Mouse (Mus musculus) CH12F3 (cell line): ENCODE measurements around the gene Dsp.

Source experiments
- in situ Hi-C: fragments of 300-500 bp; cut with MboI; formaldehyde crosslinking; loops from 2 replicates; pipeline ENCODE4 v1.14.3; 2020; ENCODE audit warnings: low sequenced_read_pairs

Dsp gene

GRCm38 (mm10) chr13:38151069-38151588, at the start of gene Dsp:
Gene Dsp, plus strand, starts transcription at chr13:38151294.
- in situ Hi-C loops: no loop called here

- in situ Hi-C loops: no loop called here
These were observed 47.7 kb upstream of the Dsp start for GRCm38 (mm10) chr13:38103406-38103805.

DNA sequence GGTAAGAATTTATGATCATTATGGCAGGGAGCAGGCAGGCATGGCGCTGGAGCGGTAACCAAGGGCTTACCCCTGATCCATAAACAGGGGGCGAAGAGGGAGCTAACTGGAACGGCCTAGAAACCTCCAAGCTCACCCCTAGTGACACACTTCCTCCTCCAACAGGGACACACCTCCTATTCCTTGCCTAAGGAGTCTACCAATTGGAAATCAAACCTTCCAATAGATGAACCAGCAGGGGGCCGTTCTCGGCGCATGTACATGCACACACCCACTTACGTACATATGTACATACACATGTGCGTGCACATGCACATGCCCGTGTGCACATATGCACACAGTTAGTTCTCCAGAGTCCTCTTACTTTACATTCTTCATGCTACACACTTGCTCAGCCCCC, 46.6 kb upstream of the Dsp start:
- in situ Hi-C loops: no loop called here

GRCm38 (mm10) chr13:38109081-38109480, 42.0 kb upstream of the Dsp start:
- in situ Hi-C loops: no loop called here

- in situ Hi-C loops: no loop called here
These were observed 28.8 kb upstream of the Dsp start for GRCm38 (mm10) chr13:38122321-38122720.

DNA sequence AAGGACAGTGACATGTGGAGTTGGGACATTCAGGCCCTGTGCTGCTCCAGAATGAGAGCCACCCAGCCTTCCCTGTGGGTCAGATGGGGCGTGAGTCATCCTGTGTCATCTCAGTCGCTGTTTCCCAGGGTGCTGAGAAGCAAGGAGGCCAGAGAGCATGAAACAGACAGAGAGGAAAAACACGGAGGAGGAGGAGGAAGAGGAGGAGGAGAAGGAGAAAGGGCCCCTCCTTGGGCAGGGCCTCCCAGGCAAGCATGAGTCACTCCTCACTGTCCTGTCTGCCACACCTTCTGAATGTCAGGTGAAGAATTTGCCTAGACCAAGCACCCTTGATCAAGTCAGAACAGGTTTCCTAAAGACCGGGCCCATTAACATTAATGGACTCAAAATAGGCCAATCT, 27.4 kb upstream of the Dsp start:
- in situ Hi-C loops: no loop called here

DNA sequence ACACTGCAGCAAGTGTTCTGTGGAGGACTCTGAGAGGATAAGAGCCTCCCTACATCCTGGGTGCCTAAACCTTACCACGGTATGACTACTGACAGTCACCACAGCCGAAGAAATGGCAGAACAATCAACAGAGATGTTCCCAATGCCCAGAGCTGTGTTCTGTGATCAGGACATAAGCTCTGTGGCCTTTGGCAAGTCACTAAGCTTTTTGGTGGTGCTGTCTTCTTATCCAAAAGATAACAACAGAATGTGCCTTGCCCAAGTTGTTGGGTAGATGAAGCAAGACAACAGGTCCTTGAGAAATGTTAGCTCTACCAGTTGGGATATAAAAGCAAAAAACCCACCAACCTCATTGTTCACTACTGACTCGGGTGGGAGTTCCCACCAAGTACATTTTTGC, 23.4 kb upstream of the Dsp start:
- in situ Hi-C loops: no loop called here

DNA sequence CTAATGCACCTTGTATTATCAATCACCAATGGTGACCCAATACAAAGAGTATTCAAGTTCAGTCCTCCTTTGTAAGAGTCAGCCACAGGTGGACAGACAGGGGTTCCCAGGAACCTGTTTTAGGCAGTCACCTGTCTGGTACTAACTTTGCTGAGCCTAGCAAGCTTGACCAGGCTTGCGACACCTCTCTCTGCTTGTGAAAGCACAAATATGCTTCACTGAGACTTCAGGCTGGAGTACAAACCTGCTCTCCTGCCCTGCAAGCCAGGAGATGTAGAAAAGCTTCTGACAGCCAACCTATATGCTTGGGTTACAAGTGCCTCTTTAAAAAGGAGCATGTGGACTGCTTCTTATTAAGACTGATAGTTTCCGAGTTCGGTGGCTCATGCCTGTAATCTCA, 22.8 kb upstream of the Dsp start:
- in situ Hi-C loops: no loop called here

GRCm38 (mm10) chr13:38129492-38129891, 21.6 kb upstream of the Dsp start:
- in situ Hi-C loops: no loop called here

DNA sequence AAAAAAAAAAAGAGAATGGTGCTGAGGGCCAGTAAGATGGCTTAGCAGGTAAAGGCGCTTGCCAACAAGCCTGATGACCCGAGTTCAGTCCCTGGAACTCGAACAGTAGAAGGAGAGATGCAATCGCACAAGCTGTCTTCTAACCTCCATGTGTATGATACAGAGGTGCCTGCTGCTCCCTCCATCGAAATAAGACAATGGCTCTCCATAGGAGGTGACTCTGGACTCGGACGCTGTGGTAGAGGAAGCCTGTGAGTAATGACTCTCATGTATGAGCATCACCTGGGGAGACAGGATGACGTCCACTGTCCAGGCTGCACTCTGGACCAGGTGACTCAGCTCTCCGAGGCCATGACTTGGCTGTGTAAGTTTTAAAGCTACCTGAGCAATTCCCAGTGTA, 21.0 kb upstream of the Dsp start:
- in situ Hi-C loops: no loop called here

- in situ Hi-C loops: no loop called here
These were observed 18.0 kb upstream of the Dsp start for GRCm38 (mm10) chr13:38133016-38133528.

GRCm38 (mm10) chr13:38140521-38140920, 10.6 kb upstream of the Dsp start:
- in situ Hi-C loops: no loop called here

DNA sequence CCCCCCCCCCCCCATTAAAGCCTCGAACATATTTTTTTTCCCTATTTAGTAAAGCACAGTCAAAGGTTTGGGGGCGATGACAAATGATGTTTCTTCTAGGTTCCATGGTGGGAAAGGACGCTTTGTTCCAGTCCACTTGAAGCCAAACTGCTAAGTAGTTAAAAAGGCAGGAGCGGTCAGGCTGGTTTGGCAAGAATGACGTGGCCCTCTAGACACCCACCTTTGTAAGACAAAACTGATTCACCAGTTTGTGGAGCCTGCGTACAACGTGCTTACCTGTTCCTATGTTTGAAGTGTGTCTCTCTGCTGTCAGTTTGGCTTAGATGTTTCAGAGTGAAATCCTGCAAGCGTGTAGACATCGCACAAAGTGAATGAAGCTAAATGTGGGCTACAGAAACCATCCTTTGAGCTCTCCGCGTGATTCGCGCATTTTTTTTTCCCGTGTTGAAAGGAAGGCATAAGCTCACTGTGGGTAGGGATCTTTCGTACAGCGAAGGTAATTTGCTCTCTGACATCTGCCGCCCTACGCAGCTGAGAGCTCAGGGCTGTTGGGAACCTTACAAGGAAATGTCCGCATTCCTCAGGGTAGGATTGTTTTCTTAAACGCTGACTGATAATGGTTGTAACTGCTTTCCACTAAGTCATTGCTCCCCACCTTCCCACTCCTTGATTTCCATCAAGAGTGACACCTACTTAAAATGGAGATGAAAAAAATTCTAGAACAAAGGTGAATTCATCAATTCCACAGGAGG, 6.0 kb upstream of the Dsp start:
- in situ Hi-C loops: no loop called here

DNA sequence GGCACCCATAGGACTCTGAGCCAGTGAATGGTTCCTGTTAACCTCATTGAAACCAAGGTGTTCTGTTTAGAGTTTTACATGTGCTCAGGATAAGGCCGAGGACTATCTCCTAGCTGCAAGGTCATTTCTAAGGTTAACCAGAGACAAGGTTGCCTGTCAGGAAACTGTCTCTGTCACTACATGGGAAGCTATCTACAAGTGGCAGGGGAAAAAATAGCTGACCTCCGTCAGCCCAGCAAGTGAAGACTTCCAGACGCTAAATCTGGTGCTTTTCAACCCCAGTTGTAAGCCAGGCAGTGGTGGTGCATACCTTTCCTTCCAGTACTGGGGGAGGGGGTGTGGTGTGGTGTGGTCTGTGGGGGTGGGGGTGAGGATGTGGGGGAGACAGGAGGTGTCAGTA, 2.7 kb upstream of the Dsp start:
- in situ Hi-C loops: no loop called here

- in situ Hi-C loops: no loop called here
These were observed 756 bp downstream of the Dsp start for GRCm38 (mm10) chr13:38151671-38152428.

GRCm38 (mm10) chr13:38152429-38153035, 1.4 kb downstream of the Dsp start:
- in situ Hi-C loops: no loop called here

DNA sequence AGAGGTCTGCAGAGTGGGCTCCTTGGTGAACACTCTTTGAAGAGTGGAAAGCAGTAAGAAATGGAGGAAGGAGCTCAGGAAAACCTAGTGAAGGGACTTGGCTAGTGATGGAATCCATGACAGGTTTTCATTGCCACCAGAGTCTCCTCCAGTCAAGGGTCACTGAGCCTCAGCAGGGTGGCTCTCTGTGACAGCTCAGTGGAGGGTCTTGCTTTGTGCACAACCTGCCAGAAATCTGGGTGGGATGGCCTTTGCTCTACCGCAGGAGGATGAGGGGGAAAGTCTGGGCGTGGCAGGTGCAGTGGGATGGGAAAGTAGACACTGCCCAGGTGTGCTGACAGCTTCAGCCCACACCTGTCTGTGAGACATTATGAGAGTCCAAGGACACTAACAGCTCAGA, 4.4 kb downstream of the Dsp start:
- in situ Hi-C loops: no loop called here

DNA sequence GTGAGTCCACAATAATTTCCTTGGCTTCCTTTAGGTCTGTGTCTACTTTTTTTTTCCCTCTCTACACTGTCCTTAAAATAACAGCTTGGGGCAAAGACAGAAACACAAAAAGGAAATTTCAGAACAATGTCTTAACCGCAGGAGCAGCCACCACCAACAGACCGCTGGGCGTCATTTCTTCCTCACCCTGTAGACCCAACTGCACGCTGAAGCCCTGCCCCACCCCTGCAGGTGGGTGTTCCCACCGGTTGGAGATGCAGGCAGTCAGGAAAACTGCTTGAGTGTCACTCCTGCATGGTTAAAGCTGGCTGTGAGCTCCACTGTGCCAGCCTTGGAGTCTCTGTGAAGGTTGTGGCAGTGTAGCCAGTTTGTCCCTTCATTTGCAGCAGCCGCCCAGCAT, 6.5 kb downstream of the Dsp start:
- in situ Hi-C loops: no loop called here

- in situ Hi-C loops: no loop called here
These were observed 10.9 kb downstream of the Dsp start for GRCm38 (mm10) chr13:38162002-38162401.

DNA sequence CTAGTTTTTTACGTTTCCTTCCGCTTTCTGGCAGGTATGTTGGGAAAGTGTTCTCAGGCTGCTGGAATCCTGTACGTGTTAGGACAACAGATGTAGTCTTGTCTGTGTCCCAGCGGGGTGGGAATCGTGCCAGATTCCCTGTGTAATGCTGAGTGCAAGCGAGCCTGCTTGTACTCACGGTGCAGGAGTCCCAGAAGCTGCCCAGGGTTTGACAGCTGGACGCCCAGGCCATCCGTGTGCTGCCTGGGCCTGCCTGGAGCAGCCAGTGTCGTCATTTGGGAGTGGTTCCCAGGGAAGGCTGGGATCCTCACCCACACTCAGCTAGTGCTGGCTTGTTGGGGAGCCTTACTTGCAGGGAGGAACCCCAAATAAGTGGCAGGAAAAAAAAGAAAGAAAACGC, 11.6 kb downstream of the Dsp start:
- in situ Hi-C loops: no loop called here

DNA sequence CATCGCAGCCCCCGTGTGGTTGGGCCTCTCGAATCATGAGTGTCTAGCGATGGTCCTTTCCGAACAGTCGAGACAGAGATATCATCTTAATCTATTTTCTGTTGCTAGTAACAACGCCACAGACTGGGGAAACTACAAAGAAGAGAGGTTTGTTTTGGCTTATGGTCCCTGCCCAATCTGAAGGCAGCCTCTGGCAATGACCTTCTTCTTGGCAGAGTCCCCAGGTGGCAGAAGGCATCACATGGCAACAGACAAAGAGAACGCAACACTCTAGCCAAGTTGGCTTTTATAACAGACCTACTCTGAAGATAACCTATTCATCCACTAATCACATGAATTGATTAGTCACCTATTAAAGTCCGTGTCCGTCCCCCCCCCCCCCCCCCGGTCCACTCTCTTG, 13.8 kb downstream of the Dsp start:
- in situ Hi-C loops: no loop called here

GRCm38 (mm10) chr13:38167056-38167455, 16.0 kb downstream of the Dsp start:
- in situ Hi-C loops: no loop called here
